In the genomic region with DNA sequence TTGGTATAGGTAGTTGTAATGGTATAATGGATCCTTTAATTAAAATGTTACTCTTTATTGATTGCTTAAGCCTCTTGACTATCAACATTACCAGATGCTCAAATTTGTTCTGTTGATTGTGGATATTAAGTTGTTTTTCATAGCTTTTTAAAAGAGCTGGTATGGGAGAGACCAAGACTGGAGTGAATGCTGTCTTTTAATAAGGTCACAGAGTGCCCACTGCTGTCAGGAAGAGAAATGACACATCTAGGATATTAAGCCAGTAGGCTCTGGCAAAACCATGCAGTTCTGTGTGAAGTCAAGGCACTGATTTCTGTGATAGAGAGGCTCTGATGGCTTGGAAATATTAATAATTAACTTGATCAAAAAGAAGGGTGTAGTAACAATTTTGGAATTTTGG, we compare ENCODE assay signal across 11 mouse cellular contexts. TPM values are rescaled to one million over a fixed set of nuclear protein-coding genes. Genes with fewer than 3 reads are reported as not detected.
A peak's percentile ranks its signal among the peaks of the same experiment; 100 is the strongest.
DNase-seq lines count a peak whose midpoint lies in the region; ATAC-seq lines count a peak whose summit lies in the region.
"Had no signal": no experiment of that assay in that cellular context is flagged by ENCODE, and none has a peak within 500 bp of the region (broad histone marks: within the 10 kb centered on the region; RNA-seq: fewer than 3 reads in every experiment).

No protein-coding gene starts in this region.

- H3K9ac ChIP-seq in heart, embryonic 12.5 days = no peak overlapping the region
- no peak overlapping the region for H3K9ac ChIP-seq in midbrain, embryonic 14.5 days (replicated peaks; ENCODE audit: low read length)
- H3K9ac ChIP-seq: limb, embryonic 13.5 days; neural tube, embryonic 15.5 days had no signal

- H3K4me3 ChIP-seq in heart, embryonic 12.5 days = no peak overlapping the region
- no peak overlapping the region for H3K4me3 ChIP-seq in midbrain, embryonic 14.5 days (replicated peaks; ENCODE audit: low read depth, low read length)
- H3K4me3 ChIP-seq in midbrain, embryonic 10.5 days = no peak overlapping the region
- H3K4me3 ChIP-seq: limb, embryonic 13.5 days; neural tube, embryonic 15.5 days had no signal

- H3K4me2 ChIP-seq in heart, embryonic 12.5 days = no peak overlapping the region
- H3K4me2 ChIP-seq in midbrain, embryonic 14.5 days (ENCODE audit: low read length) = no peak overlapping the region
- H3K4me2 ChIP-seq: limb, embryonic 13.5 days; neural tube, embryonic 15.5 days had no signal

- no peaks in the 10 kb centered on the region for H3K9me3 ChIP-seq in heart, embryonic 12.5 days (replicated peaks)
- no peaks in the 10 kb centered on the region for H3K9me3 ChIP-seq in midbrain, embryonic 14.5 days (ENCODE audit: control insufficient read depth, low read length)
- H3K9me3 ChIP-seq in midbrain, embryonic 10.5 days (replicated peaks) = no peaks in the 10 kb centered on the region
- H3K9me3 ChIP-seq: limb, embryonic 13.5 days; neural tube, embryonic 15.5 days had no signal

- H3K36me3 ChIP-seq in heart, embryonic 12.5 days = peaks cover 23% of the 10 kb centered on the region
- peaks cover 24% of the 10 kb centered on the region for H3K36me3 ChIP-seq in midbrain, embryonic 14.5 days (ENCODE audit: control insufficient read depth, insufficient read depth, low read length)
- H3K36me3 ChIP-seq in midbrain, embryonic 10.5 days = peaks cover 31% of the 10 kb centered on the region

- H3K27ac ChIP-seq in heart, embryonic 12.5 days (ENCODE audit: poor library complexity, severe bottlenecking) = no peak overlapping the region
- H3K27ac ChIP-seq in midbrain, embryonic 14.5 days (replicated peaks; ENCODE audit: low read depth, low read length) = no peak overlapping the region
- no peak overlapping the region for H3K27ac ChIP-seq in midbrain, embryonic 10.5 days (replicated peaks)
- H3K27ac ChIP-seq: limb, embryonic 13.5 days; neural tube, embryonic 15.5 days had no signal

- no peaks in the 10 kb centered on the region for H3K27me3 ChIP-seq in heart, embryonic 12.5 days (replicated peaks)
- no peaks in the 10 kb centered on the region for H3K27me3 ChIP-seq in midbrain, embryonic 14.5 days (ENCODE audit: control insufficient read depth, insufficient read depth, low read length)
- no peaks in the 10 kb centered on the region for H3K27me3 ChIP-seq in midbrain, embryonic 10.5 days (ENCODE audit: low read depth, poor library complexity, severe bottlenecking)
- H3K27me3 ChIP-seq: limb, embryonic 13.5 days; neural tube, embryonic 15.5 days had no signal

- no peaks in the 10 kb centered on the region for H3K4me1 ChIP-seq in heart, embryonic 12.5 days (replicated peaks)
- H3K4me1 ChIP-seq in midbrain, embryonic 14.5 days (ENCODE audit: control insufficient read depth, insufficient read depth, low read length) = no peaks in the 10 kb centered on the region
- no peaks in the 10 kb centered on the region for H3K4me1 ChIP-seq in midbrain, embryonic 10.5 days
- H3K4me1 ChIP-seq: limb, embryonic 13.5 days; neural tube, embryonic 15.5 days had no signal

- ATAC-seq in heart, embryonic 12.5 days (ENCODE audit: insufficient number of reproducible peaks, low FRiP score) = no peak
- no peak for ATAC-seq in midbrain, embryonic 14.5 days (ENCODE audit: low FRiP score, low TSS enrichment)

- peak; percentile 50 for DNase-seq in heart, adult 11 months
- peak; percentile 68 for DNase-seq in midbrain, embryonic 14.5 days
- no peak for DNase-seq in midbrain, embryonic 10.5 days (ENCODE audit: low spot score)
- DNase-seq in embryo, embryonic 10.5 days (ENCODE audit: low spot score) = peak; percentile 21
- no peak for DNase-seq in right cerebral cortex, adult 2 months (ENCODE audit: low spot score in 2 of 2)
- no peak for DNase-seq in urinary bladder, adult 18-20 months (ENCODE audit: low spot score in 2 of 2)
- no peak for DNase-seq in T-cell, adult 2 months (ENCODE audit: low spot score)
- DNase-seq: thymus, adult 18-20 months had no signal

RNA-seq across cellular contexts. Expression of a gene that starts 34.1 kb away (rescaled TPM):
- 25.8 and 27.8 TPM in 2 replicates for polyA plus RNA-seq in heart, embryonic 12.5 days (2016; fragmentation: Nextera tagmentation; extraction: Ambion mirVana)
- polyA plus RNA-seq in midbrain, embryonic 14.5 days (2014; fragmentation: Nextera tagmentation; extraction: Ambion mirVana) = 26.7 and 40.0 TPM in 2 replicates
- 24.6 and 29.9 TPM in 2 replicates for polyA plus RNA-seq in midbrain, embryonic 10.5 days (2016; fragmentation: Nextera tagmentation; extraction: Ambion mirVana)

Comparison
In these comparisons a context has a peak if more than half of its experiments do, and no peak if none do; other contexts are left out.
1. DNase-seq: peak in heart, adult 11 months (single experiment), midbrain, embryonic 14.5 days (single experiment) and embryo, embryonic 10.5 days (single experiment); none in midbrain, embryonic 10.5 days (single experiment), right cerebral cortex, adult 2 months (0 of 2), urinary bladder, adult 18-20 months (0 of 2) and T-cell, adult 2 months (single experiment).